Mouse (Mus musculus) hindbrain, postnatal 0 days (tissue): ENCODE data around the gene Mmgt2. TPM values are rescaled to one million over a fixed set of nuclear protein-coding genes. Genes with fewer than 3 reads are reported as not detected.

Source experiments
- ATAC-seq: fragments of 200-750 bp; cut with Nextera tagmentation; 2 replicates; pipeline ENCODE4 v1.8.0; 2017; ENCODE audit warnings: mild to moderate bottlenecking, moderate TSS enrichment, moderate library complexity
- DNase-seq: peaks from one replicate; pipeline ENCODE4 v3.0.0-alpha.2; 2015; ENCODE audit warnings: low spot score
- H3K27ac ChIP-seq: fragments of 300-500 bp; sonication (generic); 2 replicates; pipeline ENCODE4 v1.5.1; 2014; ENCODE audit warnings: mild to moderate bottlenecking
- H3K27me3 ChIP-seq: fragments of 300-500 bp; sonication (generic); 2 replicates; pipeline ENCODE4 v1.6.1; 2014; ENCODE audit warnings: low read length, mixed read lengths; ENCODE audit not compliant: insufficient read depth
- H3K36me3 ChIP-seq: fragments of 300-500 bp; sonication (generic); 2 replicates; pipeline ENCODE4 v1.6.1; 2014; ENCODE audit warnings: low read length, mixed read lengths; ENCODE audit not compliant: insufficient read depth
- H3K4me1 ChIP-seq: fragments of 300-500 bp; sonication (generic); 2 replicates; pipeline ENCODE4 v1.6.1; 2014; ENCODE audit warnings: antibody characterized with exemption, low read length, mixed read lengths; ENCODE audit not compliant: insufficient read depth
- H3K4me2 ChIP-seq: fragments of 300-500 bp; sonication (generic); 2 replicates; pipeline ENCODE4 v1.6.1; 2014; ENCODE audit warnings: low read depth, mild to moderate bottlenecking, low read length, moderate library complexity, mixed read lengths
- H3K4me3 ChIP-seq: fragments of 300-500 bp; sonication (generic); 2 replicates; pipeline ENCODE4 v1.5.1; 2014; ENCODE audit warnings: low read length
- H3K9ac ChIP-seq: fragments of 300-500 bp; sonication (generic); replicated peaks from 2 replicates; pipeline ENCODE4 v1.6.1; 2014; ENCODE audit warnings: mild to moderate bottlenecking, low read length, moderate library complexity, mixed read lengths
- H3K9me3 ChIP-seq: fragments of 300-500 bp; sonication (generic); 2 replicates; pipeline ENCODE4 v1.6.1; 2016; ENCODE audit warnings: low read length, mixed read lengths
- CTCF ChIP-seq: IDR thresholded peaks from 2 replicates; pipeline ENCODE4 v1.5.1; 2016; ENCODE audit warnings: antibody characterized with exemption, control low read depth, low read depth
- WGBS: fragments of 180-500 bp; shearing (Covaris S2); extraction: QIAGEN DNeasy Blood & Tissue Kit; methylation state at CpG from one replicate; pipeline ENCODE4 v1.1.7; 2014; 5-methylcytosine and 5-hydroxymethylcytosine counted together
- polyA plus RNA-seq: library from polyadenylated mRNA; unstranded; fragments of >200 nt; fragmentation: Nextera tagmentation; extraction: Ambion mirVana; gene quantifications from 2 replicates; pipeline ENCODE4 v1.2.1, GENCODE M21; 2015
- total RNA-seq: library from RNA; depleted of rRNA; stranded (reverse); fragments of >200 nt; gene quantifications from 2 replicates; pipeline ENCODE4 v1.2.3, GENCODE M21; 2014

Mmgt2 gene
- total and polyA plus RNA-seq, 2 experiments from 2014 or later: 22.6 to 43.9 TPM

GRCm38 (mm10) chr11:62631138-62631537 lies 17.3 kb upstream of the Mmgt2 start:
- H3K4me3 ChIP-seq: no peak overlapping the region
- no peaks in the 10 kb centered on the region for H3K36me3 ChIP-seq
- H3K9me3 ChIP-seq: no peaks in the 10 kb centered on the region
- no peak overlapping the region for H3K9ac ChIP-seq
- WGBS: 35% methylated on average over 4 of the region's 4 CpGs
- no peak for TF ChIP-seq CTCF
- no peak overlapping the region for H3K4me2 ChIP-seq
- DNase-seq (no peak), ATAC-seq (no peak)
- no peak overlapping the region for H3K27ac ChIP-seq
- peaks cover 20% of the 10 kb centered on the region for H3K4me1 ChIP-seq
- no peaks in the 10 kb centered on the region for H3K27me3 ChIP-seq

- H3K4me3 ChIP-seq: no peak overlapping the region
- peaks cover 12% of the 10 kb centered on the region for H3K4me1 ChIP-seq
- no peak for TF ChIP-seq CTCF
- no peak overlapping the region for H3K27ac ChIP-seq
- no peak overlapping the region for H3K9ac ChIP-seq
- 76% methylated on average over 3 of the region's 3 CpGs for WGBS
- H3K9me3 ChIP-seq: no peaks in the 10 kb centered on the region
- no peaks in the 10 kb centered on the region for H3K27me3 ChIP-seq
- H3K36me3 ChIP-seq: no peaks in the 10 kb centered on the region
- no peak for DNase-seq
- no peak for ATAC-seq
- no peak overlapping the region for H3K4me2 ChIP-seq
Measured at GRCm38 (mm10) chr11:62635406-62635805, 13.1 kb upstream of the Mmgt2 start.

- 56% methylated on average over 11 of the region's 11 CpGs for WGBS
- DNase-seq (no peak), ATAC-seq (no peak)
- Histone ChIP-seq H3K9ac (no peak overlapping the region), H3K27me3 (no peaks in the 10 kb centered on the region), H3K36me3 (no peaks in the 10 kb centered on the region), H3K27ac (peak overlapping the region; percentile 36; the same call in 1 of the 2 replicates), H3K4me3 (no peak overlapping the region), H3K4me1 (0 out of 2 replicates have a peak, but pooled peaks cover 7% of the 10 kb centered on the region), H3K9me3 (no peaks in the 10 kb centered on the region), H3K4me2 (no peak overlapping the region)
- TF ChIP-seq CTCF: no peak
Measured at GRCm38 (mm10) chr11:62636105-62636839, 12.2 kb upstream of the Mmgt2 start.

- TF ChIP-seq CTCF: no peak
- DNase-seq (no peak), ATAC-seq (no peak)
- Histone ChIP-seq H3K9me3 (no peaks in the 10 kb centered on the region), H3K27ac (0 out of 2 replicates have a peak overlapping the region, but pooled peaks have one; percentile 36), H3K27me3 (no peaks in the 10 kb centered on the region), H3K4me2 (no peak overlapping the region), H3K4me3 (no peak overlapping the region), H3K4me1 (0 out of 2 replicates have a peak, but pooled peaks cover 7% of the 10 kb centered on the region), H3K9ac (no peak overlapping the region), H3K36me3 (no peaks in the 10 kb centered on the region)
- WGBS: 84% methylated on average over 3 of the region's 3 CpGs
Measured at GRCm38 (mm10) chr11:62636840-62637221, 11.6 kb upstream of the Mmgt2 start.

- TF ChIP-seq CTCF: no peak
- DNase-seq (no peak), ATAC-seq (no peak)
- Histone ChIP-seq H3K9me3 (no peaks in the 10 kb centered on the region), H3K36me3 (no peaks in the 10 kb centered on the region), H3K27ac (no peak overlapping the region), H3K27me3 (no peaks in the 10 kb centered on the region), H3K4me1 (0 out of 2 replicates have a peak, but pooled peaks cover 7% of the 10 kb centered on the region), H3K4me3 (no peak overlapping the region), H3K4me2 (no peak overlapping the region), H3K9ac (no peak overlapping the region)
- WGBS: 80% methylated on average over 5 of the region's 5 CpGs
Measured at GRCm38 (mm10) chr11:62637401-62637800, 11.1 kb upstream of the Mmgt2 start.

- TF ChIP-seq CTCF: no peak
Measured at GRCm38 (mm10) chr11:62637806-62638205, 10.7 kb upstream of the Mmgt2 start.

GRCm38 (mm10) chr11:62638402-62638801 lies 10.1 kb upstream of the Mmgt2 start:
- H3K27ac ChIP-seq: no peak overlapping the region
- TF ChIP-seq CTCF: no peak
- no peaks in the 10 kb centered on the region for H3K27me3 ChIP-seq
- H3K9ac ChIP-seq: no peak overlapping the region
- H3K4me1 ChIP-seq: peaks cover 10% of the 10 kb centered on the region
- H3K9me3 ChIP-seq: no peaks in the 10 kb centered on the region
- no peaks in the 10 kb centered on the region for H3K36me3 ChIP-seq
- WGBS: 92% methylated on average over 4 of the region's 4 CpGs
- DNase-seq: no peak
- no peak overlapping the region for H3K4me2 ChIP-seq
- H3K4me3 ChIP-seq: no peak overlapping the region
- no peak for ATAC-seq

More at GRCm38 (mm10) chr11:62637806-62638205, 10.7 kb upstream of the Mmgt2 start:
- no peak overlapping the region for H3K9ac ChIP-seq
- 77% methylated on average over 6 of the region's 6 CpGs for WGBS
- DNase-seq (no peak), ATAC-seq (no peak)
- no peak overlapping the region for H3K4me2 ChIP-seq
- no peaks in the 10 kb centered on the region for H3K36me3 ChIP-seq
- H3K4me3 ChIP-seq: no peak overlapping the region
- H3K4me1 ChIP-seq: 0 out of 2 replicates have a peak, but pooled peaks cover 7% of the 10 kb centered on the region
- H3K27ac ChIP-seq: no peak overlapping the region
- H3K27me3 ChIP-seq: no peaks in the 10 kb centered on the region
- no peaks in the 10 kb centered on the region for H3K9me3 ChIP-seq
